Mouse (Mus musculus) forebrain, embryonic 16.5 days (tissue): ENCODE data around the gene Il2rb. TPM values are rescaled to one million over a fixed set of nuclear protein-coding genes. Genes with fewer than 3 reads are reported as not detected.

Experiments
- ATAC-seq: fragments of 200-750 bp; cut with Nextera tagmentation; 2 replicates; pipeline ENCODE4 v1.8.0; 2017; ENCODE audit warnings: mild to moderate bottlenecking, moderate library complexity
- H3K27ac ChIP-seq: fragments of 300-500 bp; sonication (generic); 2 replicates; pipeline ENCODE4 v1.5.1; 2014; ENCODE audit warnings: low read length, control low read depth
- H3K27me3 ChIP-seq: fragments of 300-500 bp; sonication (generic); replicated peaks from 2 replicates; pipeline ENCODE4 v1.6.1; 2014; ENCODE audit warnings: low read length; ENCODE audit not compliant: control insufficient read depth, insufficient read depth
- H3K36me3 ChIP-seq: fragments of 300-500 bp; sonication (generic); 2 replicates; pipeline ENCODE4 v1.6.1; 2014; ENCODE audit not compliant: control insufficient read depth, insufficient read depth
- H3K4me1 ChIP-seq: fragments of 300-500 bp; sonication (generic); replicated peaks from 2 replicates; pipeline ENCODE4 v1.6.1; 2014; ENCODE audit warnings: low read length; ENCODE audit not compliant: control insufficient read depth, insufficient read depth
- H3K4me2 ChIP-seq: fragments of 300-500 bp; sonication (generic); 2 replicates; pipeline ENCODE4 v1.6.1; 2014; ENCODE audit warnings: mild to moderate bottlenecking, low read length, control low read depth
- H3K4me3 ChIP-seq: fragments of 300-500 bp; sonication (generic); replicated peaks from 2 replicates; pipeline ENCODE4 v1.5.1; 2014; ENCODE audit warnings: mild to moderate bottlenecking, low read length, control low read depth
- H3K9ac ChIP-seq: fragments of 300-500 bp; sonication (generic); replicated peaks from 2 replicates; pipeline ENCODE4 v1.6.1; 2014; ENCODE audit warnings: low read depth, low read length, control low read depth
- H3K9me3 ChIP-seq: fragments of 300-500 bp; sonication (generic); 2 replicates; pipeline ENCODE4 v1.6.1; 2016; ENCODE audit warnings: low read length; ENCODE audit not compliant: control insufficient read depth
- WGBS: fragments of 180-500 bp; shearing (Covaris S2); extraction: QIAGEN DNeasy Blood & Tissue Kit; methylation state at CpG from one replicate; pipeline ENCODE4 v1.1.7; 2014; 5-methylcytosine and 5-hydroxymethylcytosine counted together
- polyA plus RNA-seq: library from polyadenylated mRNA; unstranded; fragments of >200 nt; fragmentation: Nextera tagmentation; extraction: Ambion mirVana; gene quantifications from 2 replicates; pipeline ENCODE4 v1.2.1, GENCODE M21; 2015

Gene Il2rb
- polyA plus RNA-seq, 1 experiment from 2014 or later, result not detected

GRCm38 (mm10) chr15:78510736-78511135 is 15.7 kb upstream of the Il2rb start:
- no peak for ATAC-seq
- Histone ChIP-seq H3K9ac (no peak overlapping the region), H3K9me3 (no peaks in the 10 kb centered on the region), H3K4me3 (no peak overlapping the region), H3K27ac (no peak overlapping the region), H3K4me2 (no peak overlapping the region), H3K27me3 (no peaks in the 10 kb centered on the region), H3K4me1 (peaks cover 8% of the 10 kb centered on the region; the same call in 1 of the 2 replicates), H3K36me3 (no peaks in the 10 kb centered on the region)
- WGBS, result 88% methylated on average over 6 of the region's 6 CpGs

GRCm38 (mm10) chr15:78510121-78510576 is 15.1 kb upstream of the Il2rb start:
- H3K9ac ChIP-seq, result no peak overlapping the region
- H3K27me3 ChIP-seq, result no peaks in the 10 kb centered on the region
- H3K4me1 ChIP-seq, result peaks cover 8% of the 10 kb centered on the region; the same call in 1 of the 2 replicates
- no peak for ATAC-seq
- H3K4me2 ChIP-seq, result no peak overlapping the region
- H3K27ac ChIP-seq, result no peak overlapping the region
- no peaks in the 10 kb centered on the region for H3K9me3 ChIP-seq
- H3K36me3 ChIP-seq, result no peaks in the 10 kb centered on the region
- no peak overlapping the region for H3K4me3 ChIP-seq
- WGBS, result 70% methylated on average over 8 of the region's 8 CpGs

- Histone ChIP-seq H3K27ac (no peak overlapping the region), H3K4me2 (no peak overlapping the region), H3K9me3 (peaks cover 6% of the 10 kb centered on the region), H3K27me3 (no peaks in the 10 kb centered on the region), H3K4me3 (no peak overlapping the region), H3K9ac (no peak overlapping the region), H3K4me1 (0 out of 2 replicates have a peak, but pooled peaks cover 3% of the 10 kb centered on the region), H3K36me3 (no peaks in the 10 kb centered on the region)
- no peak for ATAC-seq
- WGBS, result 50% methylated on average over 12 of the region's 12 CpGs
These were observed 14.3 kb upstream of the Il2rb start for GRCm38 (mm10) chr15:78509297-78509899.

- H3K27me3 ChIP-seq, result no peaks in the 10 kb centered on the region
- peaks cover 6% of the 10 kb centered on the region for H3K9me3 ChIP-seq
- H3K9ac ChIP-seq, result no peak overlapping the region
- H3K27ac ChIP-seq, result no peak overlapping the region
- WGBS, result 46% methylated on average over 7 of the region's 7 CpGs
- 0 out of 2 replicates have a peak, but pooled peaks cover 3% of the 10 kb centered on the region for H3K4me1 ChIP-seq
- no peak overlapping the region for H3K4me3 ChIP-seq
- H3K36me3 ChIP-seq, result no peaks in the 10 kb centered on the region
- no peak overlapping the region for H3K4me2 ChIP-seq
- no peak for ATAC-seq
These were observed 13.4 kb upstream of the Il2rb start for GRCm38 (mm10) chr15:78508443-78508842.

- H3K27me3 ChIP-seq, result no peaks in the 10 kb centered on the region
- no peak overlapping the region for H3K4me3 ChIP-seq
- H3K9me3 ChIP-seq, result peaks cover 6% of the 10 kb centered on the region
- no peak overlapping the region for H3K27ac ChIP-seq
- H3K4me1 ChIP-seq, result 0 out of 2 replicates have a peak, but pooled peaks cover 3% of the 10 kb centered on the region
- no peak overlapping the region for H3K4me2 ChIP-seq
- no peaks in the 10 kb centered on the region for H3K36me3 ChIP-seq
- WGBS, result 80% methylated on average over 3 of the region's 3 CpGs
- H3K9ac ChIP-seq, result no peak overlapping the region
- ATAC-seq, result no peak
These were observed 10.5 kb upstream of the Il2rb start for GRCm38 (mm10) chr15:78505541-78505940.

GRCm38 (mm10) chr15:78504816-78505215 is 9.7 kb upstream of the Il2rb start:
- H3K27ac ChIP-seq, result no peak overlapping the region
- peaks cover 6% of the 10 kb centered on the region for H3K9me3 ChIP-seq
- H3K4me3 ChIP-seq, result no peak overlapping the region
- H3K9ac ChIP-seq, result no peak overlapping the region
- H3K27me3 ChIP-seq, result no peaks in the 10 kb centered on the region
- H3K36me3 ChIP-seq, result no peaks in the 10 kb centered on the region
- WGBS, result 90% methylated on average over 5 of the region's 5 CpGs
- no peak overlapping the region for H3K4me2 ChIP-seq
- 0 out of 2 replicates have a peak, but pooled peaks cover under 1% of the 10 kb centered on the region for H3K4me1 ChIP-seq
- no peak for ATAC-seq

- H3K27me3 ChIP-seq, result no peaks in the 10 kb centered on the region
- H3K9me3 ChIP-seq, result peaks cover 6% of the 10 kb centered on the region
- no peaks in the 10 kb centered on the region for H3K36me3 ChIP-seq
- no peak overlapping the region for H3K9ac ChIP-seq
- no peak overlapping the region for H3K4me3 ChIP-seq
- no peak overlapping the region for H3K27ac ChIP-seq
- H3K4me1 ChIP-seq, result no peaks in the 10 kb centered on the region
- WGBS, result 94% methylated on average over 1 of the region's 1 CpGs
- no peak overlapping the region for H3K4me2 ChIP-seq
- no peak for ATAC-seq
These were observed 8.9 kb upstream of the Il2rb start for GRCm38 (mm10) chr15:78504013-78504412.

- no peak overlapping the region for H3K27ac ChIP-seq
- no peaks in the 10 kb centered on the region for H3K27me3 ChIP-seq
- H3K4me1 ChIP-seq, result no peaks in the 10 kb centered on the region
These were observed 7.5 kb upstream of the Il2rb start for GRCm38 (mm10) chr15:78502437-78503132.

GRCm38 (mm10) chr15:78493401-78494010 is 1.6 kb downstream of the Il2rb start:
- no peak for ATAC-seq
- no peak overlapping the region for H3K4me2 ChIP-seq
- H3K9me3 ChIP-seq, result no peaks in the 10 kb centered on the region
- no peaks in the 10 kb centered on the region for H3K27me3 ChIP-seq
- H3K4me1 ChIP-seq, result no peaks in the 10 kb centered on the region
- 83% methylated on average over 10 of the region's 10 CpGs for WGBS
- H3K4me3 ChIP-seq, result no peak overlapping the region
- no peak overlapping the region for H3K9ac ChIP-seq
- H3K36me3 ChIP-seq, result no peaks in the 10 kb centered on the region
- no peak overlapping the region for H3K27ac ChIP-seq

More at GRCm38 (mm10) chr15:78502437-78503132, 7.5 kb upstream of the Il2rb start:
- Histone ChIP-seq H3K36me3 (no peaks in the 10 kb centered on the region), H3K9me3 (peaks cover 6% of the 10 kb centered on the region), H3K4me3 (no peak overlapping the region), H3K9ac (no peak overlapping the region), H3K4me2 (no peak overlapping the region)
- WGBS, result 88% methylated on average over 18 of the region's 18 CpGs
- no peak for ATAC-seq
